Mouse (Mus musculus) midbrain, embryonic 10.5 days (tissue): ENCODE data around the gene Gdf15. TPM values are rescaled to one million over a fixed set of nuclear protein-coding genes. Genes with fewer than 3 reads are reported as not detected.

ENCODE experiments used
- DNase-seq: peaks from one replicate; pipeline ENCODE4 v3.0.0-alpha.2; 2017; ENCODE audit warnings: low spot score
- H3K27ac ChIP-seq: fragments of 300-500 bp; sonication (generic); replicated peaks from 2 replicates; pipeline ENCODE4 v1.5.1; 2016; ENCODE audit warnings: mild to moderate bottlenecking
- H3K27me3 ChIP-seq: fragments of 300-500 bp; sonication (generic); 2 replicates; pipeline ENCODE4 v1.6.1; 2016; ENCODE audit warnings: low read depth, mild to moderate bottlenecking; ENCODE audit not compliant: poor library complexity, severe bottlenecking
- H3K36me3 ChIP-seq: fragments of 300-500 bp; sonication (generic); 2 replicates; pipeline ENCODE4 v1.6.1; 2016; ENCODE audit warnings: mild to moderate bottlenecking, moderate library complexity
- H3K4me1 ChIP-seq: fragments of 300-500 bp; sonication (generic); 2 replicates; pipeline ENCODE4 v1.6.1; 2016
- H3K4me3 ChIP-seq: fragments of 300-500 bp; sonication (generic); 2 replicates; pipeline ENCODE4 v1.5.1; 2016; ENCODE audit warnings: mild to moderate bottlenecking, moderate library complexity
- H3K9me3 ChIP-seq: fragments of 300-500 bp; sonication (generic); replicated peaks from 2 replicates; pipeline ENCODE4 v1.6.1; 2016; ENCODE audit warnings: mild to moderate bottlenecking
- WGBS: fragments of 180-500 bp; shearing (Covaris S2); methylation state at CpG from one replicate; pipeline ENCODE4 v1.1.7; 2016; 5-methylcytosine and 5-hydroxymethylcytosine counted together
- polyA plus RNA-seq: library from polyadenylated mRNA; unstranded; fragments of >200 nt; fragmentation: Nextera tagmentation; extraction: Ambion mirVana; gene quantifications from 2 replicates; pipeline ENCODE4 v1.2.1, GENCODE M21; 2016

Gene Gdf15
- polyA plus RNA-seq, 1 experiment from 2014 or later: not detected

- no peak for DNase-seq
- no peaks in the 10 kb centered on the region for H3K9me3 ChIP-seq
- H3K27ac ChIP-seq: peak within 1 kb of the TSS; percentile 9; the same call in 1 of the 2 replicates
- no peaks in the 10 kb centered on the region for H3K36me3 ChIP-seq
- no peak within 1 kb of the TSS for H3K4me3 ChIP-seq
- H3K4me1 ChIP-seq: peaks cover 52% of the 10 kb centered on the region
- peaks cover 9% of the 10 kb centered on the region for H3K27me3 ChIP-seq
- 86% methylated on average over 3 of the region's 3 CpGs for WGBS
Observed at GRCm38 (mm10) chr8:70615894-70616293, 16.4 kb downstream of the Gdf15 start, which contains the start of gene Lrrc25. Lrrc25 (plus strand) TSS chr8:70616155.

GRCm38 (mm10) chr8:70615281-70615680 is 17.0 kb downstream of the Gdf15 start:
- Histone ChIP-seq H3K27ac (no peak overlapping the region), H3K9me3 (no peaks in the 10 kb centered on the region), H3K4me3 (no peak overlapping the region), H3K4me1 (peaks cover 52% of the 10 kb centered on the region), H3K36me3 (no peaks in the 10 kb centered on the region), H3K27me3 (peaks cover 2% of the 10 kb centered on the region)
- no peak for DNase-seq
- WGBS: 93% methylated on average over 8 of the region's 8 CpGs

- Histone ChIP-seq H3K27me3 (peaks cover 1% of the 10 kb centered on the region), H3K36me3 (no peaks in the 10 kb centered on the region), H3K4me3 (no peak overlapping the region), H3K9me3 (no peaks in the 10 kb centered on the region), H3K27ac (no peak overlapping the region), H3K4me1 (peaks cover 60% of the 10 kb centered on the region)
- DNase-seq: no peak
- WGBS: 71% methylated on average over 5 of the region's 5 CpGs
Observed at GRCm38 (mm10) chr8:70614469-70614868, 17.8 kb downstream of the Gdf15 start.

GRCm38 (mm10) chr8:70613763-70614162 is 18.5 kb downstream of the Gdf15 start:
- Histone ChIP-seq H3K4me3 (no peak overlapping the region), H3K4me1 (peaks cover 62% of the 10 kb centered on the region), H3K9me3 (no peaks in the 10 kb centered on the region), H3K27ac (no peak overlapping the region), H3K27me3 (peaks cover 8% of the 10 kb centered on the region), H3K36me3 (no peaks in the 10 kb centered on the region)
- no peak for DNase-seq
- WGBS: 25% methylated on average over 1 of the region's 1 CpGs

GRCm38 (mm10) chr8:70611849-70612248 is 20.4 kb downstream of the Gdf15 start:
- under 1% methylated on average over 6 of the region's 6 CpGs for WGBS
- H3K27ac ChIP-seq: peak overlapping the region; percentile 92; the same call in 1 of the 2 replicates
- H3K27me3 ChIP-seq: peaks cover 17% of the 10 kb centered on the region

GRCm38 (mm10) chr8:70610796-70611771 is 21.2 kb downstream of the Gdf15 start:
- peaks cover 68% of the 10 kb centered on the region for H3K4me1 ChIP-seq
- H3K27me3 ChIP-seq: peaks cover 21% of the 10 kb centered on the region
- peak overlapping the region; percentile 92 for H3K27ac ChIP-seq
- peak overlapping the region; percentile 76 for H3K4me3 ChIP-seq
- no peaks in the 10 kb centered on the region for H3K36me3 ChIP-seq
- H3K9me3 ChIP-seq: no peaks in the 10 kb centered on the region
- WGBS: under 1% methylated on average over 54 of the region's 54 CpGs
- DNase-seq: peak; percentile 90

More at GRCm38 (mm10) chr8:70611849-70612248, 20.4 kb downstream of the Gdf15 start:
- peaks cover 66% of the 10 kb centered on the region for H3K4me1 ChIP-seq
- peak overlapping the region; percentile 76 for H3K4me3 ChIP-seq
- no peaks in the 10 kb centered on the region for H3K36me3 ChIP-seq
- peak; percentile 90 for DNase-seq
- no peaks in the 10 kb centered on the region for H3K9me3 ChIP-seq

- DNase-seq: peak; percentile 90
- peaks cover 75% of the 10 kb centered on the region for H3K4me1 ChIP-seq
- 2% methylated on average over 44 of the region's 45 CpGs for WGBS
Observed at GRCm38 (mm10) chr8:70609849-70610795, 22.1 kb downstream of the Gdf15 start.

GRCm38 (mm10) chr8:70609368-70609848 is 22.8 kb downstream of the Gdf15 start:
- peak overlapping the region; percentile 76 for H3K4me3 ChIP-seq
- DNase-seq: peak; percentile 85
- H3K27ac ChIP-seq: peak overlapping the region; percentile 92
- WGBS: 1% methylated on average over 39 of the region's 39 CpGs
- H3K4me1 ChIP-seq: peaks cover 82% of the 10 kb centered on the region
- no peaks in the 10 kb centered on the region for H3K9me3 ChIP-seq
- H3K27me3 ChIP-seq: peaks cover 25% of the 10 kb centered on the region
- 0 out of 2 replicates have a peak, but pooled peaks cover 7% of the 10 kb centered on the region for H3K36me3 ChIP-seq

More at GRCm38 (mm10) chr8:70609849-70610795, 22.1 kb downstream of the Gdf15 start:
- peak overlapping the region; percentile 76 for H3K4me3 ChIP-seq
- H3K9me3 ChIP-seq: no peaks in the 10 kb centered on the region
- peak overlapping the region; percentile 92 for H3K27ac ChIP-seq
- peaks cover 21% of the 10 kb centered on the region for H3K27me3 ChIP-seq
- H3K36me3 ChIP-seq: 0 out of 2 replicates have a peak, but pooled peaks cover under 1% of the 10 kb centered on the region

GRCm38 (mm10) chr8:70608749-70609367 is 23.4 kb downstream of the Gdf15 start, which contains the start of gene Ssbp4:
Ssbp4 (minus strand) TSS chr8:70608872.
- no peak for DNase-seq
- 0 out of 2 replicates have a peak, but pooled peaks cover 7% of the 10 kb centered on the region for H3K36me3 ChIP-seq
- peak within 1 kb of the TSS; percentile 92 for H3K27ac ChIP-seq
- 8% methylated on average over 26 of the region's 26 CpGs for WGBS
- peaks cover 30% of the 10 kb centered on the region for H3K27me3 ChIP-seq
- peaks cover 86% of the 10 kb centered on the region for H3K4me1 ChIP-seq
- peak within 1 kb of the TSS; percentile 76 for H3K4me3 ChIP-seq
- H3K9me3 ChIP-seq: no peaks in the 10 kb centered on the region

GRCm38 (mm10) chr8:70607898-70608748 is 24.1 kb downstream of the Gdf15 start:
- DNase-seq: peak; percentile 63
- Histone ChIP-seq H3K36me3 (peaks cover 8% of the 10 kb centered on the region), H3K4me1 (peaks cover 81% of the 10 kb centered on the region), H3K27me3 (peaks cover 31% of the 10 kb centered on the region), H3K27ac (peak overlapping the region; percentile 92), H3K4me3 (peak overlapping the region; percentile 76), H3K9me3 (no peaks in the 10 kb centered on the region)
- WGBS: 4% methylated on average over 84 of the region's 84 CpGs

- no peaks in the 10 kb centered on the region; the same call in 1 of the 2 replicates for H3K9me3 ChIP-seq
- no peak for DNase-seq
- H3K36me3 ChIP-seq: peaks cover 14% of the 10 kb centered on the region
- peak overlapping the region; percentile 76 for H3K4me3 ChIP-seq
- peak overlapping the region; percentile 92 for H3K27ac ChIP-seq
- peaks cover 81% of the 10 kb centered on the region for H3K4me1 ChIP-seq
- 37% methylated on average over 6 of the region's 6 CpGs for WGBS
- H3K27me3 ChIP-seq: peaks cover 31% of the 10 kb centered on the region
Observed at GRCm38 (mm10) chr8:70607603-70607897, 24.7 kb downstream of the Gdf15 start.
